Mouse (Mus musculus): Measurements from ENCODE around the gene Defb23. TPM values are rescaled to one million over a fixed set of nuclear protein-coding genes. Genes with fewer than 3 reads are reported as not detected.

The Defb23 gene
- polyA plus RNA-seq, 1 experiment from 2014 or later, result 0.27 TPM

- Histone ChIP-seq H3K9ac (no peak overlapping the region), H3K36me3 (no peaks in the 10 kb centered on the region), H3K4me1 (no peaks in the 10 kb centered on the region), H3K4me3 (replicated peaks) (no peak overlapping the region), H3K27ac (no peak overlapping the region), H3K27me3 (no peaks in the 10 kb centered on the region; the same call in 1 of the 2 replicates), H3K9me3 (replicated peaks) (no peaks in the 10 kb centered on the region), H3K4me2 (no peak overlapping the region)
- WGBS, result 32% methylated on average over 3 of the region's 3 CpGs
- ATAC-seq (replicated peaks; ENCODE audit: low FRiP score), result no peak
Observed at GRCm38 (mm10) chr2:152472434-152472833, 8.0 kb upstream of the Defb23 start.

- ATAC-seq (replicated peaks; ENCODE audit: low FRiP score), result no peak
- no peak overlapping the region for H3K9ac ChIP-seq
- H3K36me3 ChIP-seq, result no peaks in the 10 kb centered on the region
- WGBS, result 26% methylated on average over 7 of the region's 7 CpGs
- H3K4me1 ChIP-seq, result no peaks in the 10 kb centered on the region
- no peaks in the 10 kb centered on the region; the same call in 1 of the 2 replicates for H3K27me3 ChIP-seq
- H3K4me3 ChIP-seq (replicated peaks), result no peak overlapping the region
- H3K4me2 ChIP-seq, result no peak overlapping the region
- H3K27ac ChIP-seq, result no peak overlapping the region
- no peaks in the 10 kb centered on the region for H3K9me3 ChIP-seq (replicated peaks)
Observed at GRCm38 (mm10) chr2:152470973-152471372, 6.6 kb upstream of the Defb23 start.

DNA sequence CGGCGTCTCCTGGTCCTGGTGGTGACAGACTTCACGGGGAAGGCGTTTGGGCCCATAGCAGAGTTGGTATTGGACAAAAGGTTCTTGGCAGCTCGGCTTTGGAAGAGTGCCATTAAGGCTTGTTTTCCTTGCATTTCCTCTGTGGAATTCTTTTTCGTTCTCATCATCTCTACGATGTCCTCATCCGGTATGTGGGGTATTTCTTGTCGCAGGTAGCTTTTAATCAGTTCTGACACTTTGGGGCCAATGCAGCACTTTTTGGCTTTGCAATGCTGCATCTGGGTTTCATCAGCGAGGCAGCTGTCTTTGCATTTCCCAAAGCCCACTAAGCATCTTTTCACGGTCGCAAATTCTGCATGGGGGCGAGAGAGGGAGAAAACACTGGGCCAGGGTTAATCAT, 5.2 kb downstream of the Defb23 start:
- WGBS, result 52% methylated on average over 13 of the region's 13 CpGs
- Histone ChIP-seq H3K27me3 (no peaks in the 10 kb centered on the region), H3K27ac (no peak overlapping the region), H3K9ac (no peak overlapping the region), H3K4me1 (no peaks in the 10 kb centered on the region; the same call in 1 of the 2 replicates), H3K9me3 (replicated peaks) (no peaks in the 10 kb centered on the region), H3K4me2 (no peak overlapping the region), H3K4me3 (replicated peaks) (no peak overlapping the region), H3K36me3 (no peaks in the 10 kb centered on the region)
- no peak for ATAC-seq (replicated peaks; ENCODE audit: low FRiP score)

DNA sequence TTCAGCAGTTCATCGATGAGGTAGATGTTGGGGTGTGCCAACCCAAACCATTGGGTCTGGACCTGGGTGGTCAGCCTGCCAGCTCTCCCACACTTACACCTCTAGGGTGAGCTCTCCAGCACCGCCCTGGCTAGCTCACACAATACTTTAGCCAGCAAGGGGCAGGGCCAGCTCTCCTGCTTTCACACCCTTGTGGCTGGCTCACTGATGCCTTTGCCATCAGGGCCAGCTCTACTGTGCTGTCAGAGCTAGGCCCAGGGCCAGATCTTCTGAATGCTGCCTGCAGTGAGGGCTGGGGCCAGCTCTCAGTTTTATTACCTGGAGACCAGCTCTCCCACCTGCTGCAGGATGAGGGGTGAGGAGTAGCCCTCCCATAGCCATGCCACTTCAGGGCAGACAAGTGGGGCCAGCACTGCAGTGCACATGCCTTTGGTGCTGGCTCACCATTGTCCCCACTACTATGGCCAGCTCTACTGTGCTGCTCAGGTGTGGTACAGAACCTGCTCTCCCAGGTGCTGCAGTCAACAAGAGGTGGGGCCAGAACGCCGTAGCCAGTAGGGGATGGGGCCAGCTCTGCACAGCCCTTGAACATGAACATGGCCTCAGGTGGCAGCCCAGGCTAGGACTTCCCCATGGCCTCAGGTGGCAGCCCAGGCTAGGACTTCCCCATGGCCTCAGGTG, 12.2 kb downstream of the Defb23 start:
- H3K4me1 ChIP-seq, result peaks cover 25% of the 10 kb centered on the region
- no peaks in the 10 kb centered on the region for H3K27me3 ChIP-seq
- 0 out of 2 replicates have a peak, but pooled peaks have one; percentile 22 for ATAC-seq (replicated peaks; ENCODE audit: low FRiP score)
- H3K9me3 ChIP-seq (replicated peaks), result no peaks in the 10 kb centered on the region
- WGBS, result 76% methylated on average over 4 of the region's 4 CpGs
- no peak overlapping the region for H3K4me2 ChIP-seq
- H3K9ac ChIP-seq, result no peak overlapping the region
- no peaks in the 10 kb centered on the region for H3K36me3 ChIP-seq
- H3K4me3 ChIP-seq (replicated peaks), result no peak overlapping the region
- no peak overlapping the region for H3K27ac ChIP-seq

DNA sequence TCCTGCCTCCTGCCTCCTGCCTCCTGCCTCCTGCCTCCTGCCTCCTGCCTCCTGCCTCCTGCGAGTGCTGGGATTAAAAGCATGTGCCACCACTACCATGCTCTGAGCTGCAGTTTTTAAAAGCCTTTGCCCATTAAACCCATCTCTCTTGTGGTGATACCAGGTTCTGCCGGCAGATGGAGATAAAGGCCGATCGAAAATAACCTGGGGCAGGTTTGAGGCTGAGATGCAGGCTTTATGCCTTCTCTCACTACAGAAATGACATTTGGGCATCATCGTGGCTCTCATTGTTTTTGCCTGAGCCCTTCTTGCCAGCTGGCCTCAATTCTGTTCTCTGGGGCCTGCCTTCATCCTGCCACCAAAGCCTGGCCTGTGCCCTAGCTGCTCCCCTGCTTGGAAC, 14.2 kb downstream of the Defb23 start:
- Histone ChIP-seq H3K9me3 (replicated peaks) (no peaks in the 10 kb centered on the region), H3K4me3 (replicated peaks) (no peak overlapping the region), H3K9ac (no peak overlapping the region), H3K4me1 (peaks cover 30% of the 10 kb centered on the region), H3K36me3 (no peaks in the 10 kb centered on the region), H3K27ac (no peak overlapping the region), H3K4me2 (no peak overlapping the region), H3K27me3 (no peaks in the 10 kb centered on the region)
- 7% methylated on average over 5 of the region's 5 CpGs for WGBS
- no peak for ATAC-seq (replicated peaks; ENCODE audit: low FRiP score)

- no peaks in the 10 kb centered on the region for H3K9me3 ChIP-seq (replicated peaks)
- peak overlapping the region; percentile 43 for H3K27ac ChIP-seq
- H3K4me3 ChIP-seq (replicated peaks), result no peak overlapping the region
- no peak overlapping the region for H3K9ac ChIP-seq
- no peak overlapping the region for H3K4me2 ChIP-seq
- 0 out of 2 replicates have a peak, but pooled peaks have one; percentile 19 for ATAC-seq (replicated peaks; ENCODE audit: low FRiP score)
- no peaks in the 10 kb centered on the region for H3K36me3 ChIP-seq
- WGBS, result 20% methylated on average over 5 of the region's 5 CpGs
- peaks cover 42% of the 10 kb centered on the region for H3K4me1 ChIP-seq
- H3K27me3 ChIP-seq, result 0 out of 2 replicates have a peak, but pooled peaks cover 6% of the 10 kb centered on the region
Observed at GRCm38 (mm10) chr2:152447461-152447860, 17.0 kb downstream of the Defb23 start.

- Histone ChIP-seq H3K4me1 (peaks cover 49% of the 10 kb centered on the region), H3K27ac (no peak overlapping the region), H3K4me3 (replicated peaks) (no peak overlapping the region), H3K4me2 (no peak overlapping the region), H3K27me3 (0 out of 2 replicates have a peak, but pooled peaks cover 6% of the 10 kb centered on the region), H3K9me3 (replicated peaks) (no peaks in the 10 kb centered on the region), H3K36me3 (no peaks in the 10 kb centered on the region), H3K9ac (no peak overlapping the region)
- no peak for ATAC-seq (replicated peaks; ENCODE audit: low FRiP score)
- WGBS, result 73% methylated on average over 2 of the region's 2 CpGs
Observed at GRCm38 (mm10) chr2:152446642-152447041, 17.8 kb downstream of the Defb23 start.

- Histone ChIP-seq H3K4me3 (replicated peaks) (no peak overlapping the region), H3K36me3 (no peaks in the 10 kb centered on the region), H3K27me3 (peaks cover 7% of the 10 kb centered on the region; the same call in 1 of the 2 replicates), H3K9ac (no peak overlapping the region), H3K27ac (peak overlapping the region; percentile 42; the same call in 1 of the 2 replicates), H3K9me3 (replicated peaks) (no peaks in the 10 kb centered on the region), H3K4me1 (peaks cover 34% of the 10 kb centered on the region), H3K4me2 (no peak overlapping the region)
- WGBS, result 88% methylated on average over 8 of the region's 8 CpGs
- no peak for ATAC-seq (replicated peaks; ENCODE audit: low FRiP score)
Observed at GRCm38 (mm10) chr2:152443281-152443680, 21.1 kb downstream of the Defb23 start.

- H3K9ac ChIP-seq, result no peak overlapping the region
- peaks cover 29% of the 10 kb centered on the region for H3K4me1 ChIP-seq
- ATAC-seq (replicated peaks; ENCODE audit: low FRiP score), result peak; percentile 47; the same call in 1 of the 2 replicates
- 37% methylated on average over 4 of the region's 4 CpGs for WGBS
- no peak overlapping the region for H3K4me2 ChIP-seq
- no peak overlapping the region for H3K4me3 ChIP-seq (replicated peaks)
- no peaks in the 10 kb centered on the region for H3K36me3 ChIP-seq
- H3K27ac ChIP-seq, result peak overlapping the region; percentile 42
- peaks cover 9% of the 10 kb centered on the region; the same call in 1 of the 2 replicates for H3K27me3 ChIP-seq
- no peaks in the 10 kb centered on the region for H3K9me3 ChIP-seq (replicated peaks)
Observed at GRCm38 (mm10) chr2:152442322-152442721, 22.1 kb downstream of the Defb23 start.

GRCm38 (mm10) chr2:152439833-152440232, 24.6 kb downstream of the Defb23 start:
- Histone ChIP-seq H3K4me1 (peaks cover 33% of the 10 kb centered on the region), H3K27me3 (peaks cover 7% of the 10 kb centered on the region; the same call in 1 of the 2 replicates), H3K4me2 (no peak overlapping the region), H3K9ac (no peak overlapping the region), H3K4me3 (replicated peaks) (no peak overlapping the region), H3K27ac (no peak overlapping the region), H3K36me3 (no peaks in the 10 kb centered on the region), H3K9me3 (replicated peaks) (no peaks in the 10 kb centered on the region)
- 80% methylated on average over 2 of the region's 2 CpGs for WGBS
- ATAC-seq (replicated peaks; ENCODE audit: low FRiP score), result no peak

- no peak for ATAC-seq (replicated peaks; ENCODE audit: low FRiP score)
Observed at GRCm38 (mm10) chr2:152438963-152439362, 25.5 kb downstream of the Defb23 start.

GRCm38 (mm10) chr2:152436983-152437860, 27.2 kb downstream of the Defb23 start:
- Histone ChIP-seq H3K9me3 (replicated peaks) (no peaks in the 10 kb centered on the region), H3K9ac (peak overlapping the region; percentile 48), H3K36me3 (no peaks in the 10 kb centered on the region), H3K4me1 (peaks cover 18% of the 10 kb centered on the region), H3K27ac (peak overlapping the region; percentile 25), H3K27me3 (peaks cover 10% of the 10 kb centered on the region; the same call in 1 of the 2 replicates), H3K4me3 (replicated peaks) (peak overlapping the region; percentile 35), H3K4me2 (peak overlapping the region; percentile 82)
- 4% methylated on average over 23 of the region's 23 CpGs for WGBS
- peak; percentile 68 for ATAC-seq (replicated peaks; ENCODE audit: low FRiP score)

More at GRCm38 (mm10) chr2:152438963-152439362, 25.5 kb downstream of the Defb23 start:
- H3K36me3 ChIP-seq, result no peaks in the 10 kb centered on the region
- H3K4me2 ChIP-seq, result no peak overlapping the region
- H3K9me3 ChIP-seq (replicated peaks), result no peaks in the 10 kb centered on the region
- no peak overlapping the region for H3K4me3 ChIP-seq (replicated peaks)
- 68% methylated on average over 1 of the region's 1 CpGs for WGBS
- peaks cover 29% of the 10 kb centered on the region for H3K4me1 ChIP-seq
- no peak overlapping the region for H3K9ac ChIP-seq
- H3K27ac ChIP-seq, result no peak overlapping the region
- H3K27me3 ChIP-seq, result peaks cover 6% of the 10 kb centered on the region; the same call in 1 of the 2 replicates

Data from kidney, embryonic 15.5 days (tissue).